Mouse (Mus musculus): Measurements from ENCODE around the gene Heg1. TPM values are rescaled to one million over a fixed set of nuclear protein-coding genes. Genes with fewer than 3 reads are reported as not detected.

Gene Heg1
- polyA plus RNA-seq, 1 experiment from 2014 or later = 22.1 TPM

GRCm38 (mm10) chr16:33723241-33723640 is 39.1 kb downstream of the Heg1 start:
- Histone ChIP-seq H3K4me3 (replicated peaks) (no peak overlapping the region), H3K4me2 (no peak overlapping the region), H3K9me3 (no peaks in the 10 kb centered on the region), H3K9ac (no peak overlapping the region), H3K27me3 (replicated peaks) (no peaks in the 10 kb centered on the region), H3K27ac (no peak overlapping the region), H3K36me3 (peaks cover 16% of the 10 kb centered on the region; the same call in 1 of the 2 replicates), H3K4me1 (no peaks in the 10 kb centered on the region)
- no peak for ATAC-seq (ENCODE audit: insufficient read depth, low FRiP score, low read depth)
- 92% methylated on average over 2 of the region's 2 CpGs for WGBS

- Histone ChIP-seq H3K36me3 (peaks cover 16% of the 10 kb centered on the region; the same call in 1 of the 2 replicates), H3K27me3 (replicated peaks) (no peaks in the 10 kb centered on the region), H3K4me3 (replicated peaks) (no peak overlapping the region), H3K9me3 (no peaks in the 10 kb centered on the region), H3K4me1 (no peaks in the 10 kb centered on the region), H3K4me2 (no peak overlapping the region), H3K9ac (no peak overlapping the region), H3K27ac (no peak overlapping the region)
- no peak for ATAC-seq (ENCODE audit: insufficient read depth, low FRiP score, low read depth)
- WGBS = 97% methylated on average over 3 of the region's 3 CpGs
These were observed 39.8 kb downstream of the Heg1 start for GRCm38 (mm10) chr16:33723983-33724382.

- Histone ChIP-seq H3K36me3 (peaks cover 14% of the 10 kb centered on the region; the same call in 1 of the 2 replicates), H3K9me3 (no peaks in the 10 kb centered on the region), H3K4me3 (replicated peaks) (no peak overlapping the region), H3K4me1 (no peaks in the 10 kb centered on the region), H3K4me2 (no peak overlapping the region), H3K27me3 (replicated peaks) (no peaks in the 10 kb centered on the region), H3K27ac (no peak overlapping the region), H3K9ac (no peak overlapping the region)
- ATAC-seq (ENCODE audit: insufficient read depth, low FRiP score, low read depth) = no peak
- WGBS = 94% methylated on average over 17 of the region's 17 CpGs
These were observed 42.1 kb downstream of the Heg1 start for GRCm38 (mm10) chr16:33726261-33726660.

GRCm38 (mm10) chr16:33726892-33727291 is 42.7 kb downstream of the Heg1 start:
- WGBS = 89% methylated on average over 7 of the region's 7 CpGs

GRCm38 (mm10) chr16:33728427-33728826 is 44.3 kb downstream of the Heg1 start:
- no peaks in the 10 kb centered on the region for H3K27me3 ChIP-seq (replicated peaks)
- H3K9ac ChIP-seq = no peak overlapping the region
- H3K4me1 ChIP-seq = no peaks in the 10 kb centered on the region
- WGBS = 76% methylated on average over 13 of the region's 13 CpGs
- no peak overlapping the region for H3K27ac ChIP-seq
- H3K9me3 ChIP-seq = no peaks in the 10 kb centered on the region
- no peak overlapping the region for H3K4me2 ChIP-seq
- H3K4me3 ChIP-seq (replicated peaks) = no peak overlapping the region
- no peak for ATAC-seq (ENCODE audit: insufficient read depth, low FRiP score, low read depth)
- H3K36me3 ChIP-seq = peaks cover 6% of the 10 kb centered on the region; the same call in 1 of the 2 replicates

More at GRCm38 (mm10) chr16:33726892-33727291, 42.7 kb downstream of the Heg1 start:
- no peak overlapping the region for H3K27ac ChIP-seq
- no peaks in the 10 kb centered on the region for H3K4me1 ChIP-seq
- H3K36me3 ChIP-seq = peaks cover 11% of the 10 kb centered on the region; the same call in 1 of the 2 replicates
- no peak overlapping the region for H3K4me2 ChIP-seq
- H3K27me3 ChIP-seq (replicated peaks) = no peaks in the 10 kb centered on the region
- H3K9me3 ChIP-seq = no peaks in the 10 kb centered on the region
- H3K9ac ChIP-seq = no peak overlapping the region
- no peak overlapping the region for H3K4me3 ChIP-seq (replicated peaks)
- no peak for ATAC-seq (ENCODE audit: insufficient read depth, low FRiP score, low read depth)

GRCm38 (mm10) chr16:33731291-33731690 is 47.1 kb downstream of the Heg1 start:
- H3K27me3 ChIP-seq (replicated peaks) = no peaks in the 10 kb centered on the region
- no peak for ATAC-seq (ENCODE audit: insufficient read depth, low FRiP score, low read depth)
- no peaks in the 10 kb centered on the region for H3K9me3 ChIP-seq
- H3K4me1 ChIP-seq = 0 out of 2 replicates have a peak, but pooled peaks cover 5% of the 10 kb centered on the region
- no peaks in the 10 kb centered on the region; the same call in 1 of the 2 replicates for H3K36me3 ChIP-seq
- no peak overlapping the region for H3K4me2 ChIP-seq
- H3K9ac ChIP-seq = no peak overlapping the region
- H3K27ac ChIP-seq = no peak overlapping the region
- 90% methylated on average over 12 of the region's 12 CpGs for WGBS
- no peak overlapping the region for H3K4me3 ChIP-seq (replicated peaks)

GRCm38 (mm10) chr16:33732237-33732749 is 48.1 kb downstream of the Heg1 start:
- WGBS = 76% methylated on average over 6 of the region's 6 CpGs
- no peak overlapping the region for H3K4me3 ChIP-seq (replicated peaks)
- H3K27ac ChIP-seq = no peak overlapping the region
- H3K4me2 ChIP-seq = no peak overlapping the region
- no peaks in the 10 kb centered on the region for H3K36me3 ChIP-seq
- ATAC-seq (ENCODE audit: insufficient read depth, low FRiP score, low read depth) = no peak
- no peak overlapping the region for H3K9ac ChIP-seq
- 0 out of 2 replicates have a peak, but pooled peaks cover 5% of the 10 kb centered on the region for H3K4me1 ChIP-seq
- no peaks in the 10 kb centered on the region for H3K27me3 ChIP-seq (replicated peaks)
- no peaks in the 10 kb centered on the region for H3K9me3 ChIP-seq

GRCm38 (mm10) chr16:33732846-33733580 is 48.8 kb downstream of the Heg1 start:
- no peak overlapping the region for H3K27ac ChIP-seq
- no peaks in the 10 kb centered on the region for H3K27me3 ChIP-seq (replicated peaks)
- no peak for ATAC-seq (ENCODE audit: insufficient read depth, low FRiP score, low read depth)
- WGBS = 74% methylated on average over 15 of the region's 15 CpGs
- 0 out of 2 replicates have a peak, but pooled peaks cover 5% of the 10 kb centered on the region for H3K4me1 ChIP-seq
- H3K4me2 ChIP-seq = no peak overlapping the region
- no peak overlapping the region for H3K4me3 ChIP-seq (replicated peaks)
- no peaks in the 10 kb centered on the region for H3K36me3 ChIP-seq
- no peaks in the 10 kb centered on the region for H3K9me3 ChIP-seq
- no peak overlapping the region for H3K9ac ChIP-seq

GRCm38 (mm10) chr16:33733864-33734263 is 49.7 kb downstream of the Heg1 start:
- Histone ChIP-seq H3K4me3 (replicated peaks) (no peak overlapping the region), H3K36me3 (no peaks in the 10 kb centered on the region), H3K27ac (no peak overlapping the region), H3K4me1 (0 out of 2 replicates have a peak, but pooled peaks cover 5% of the 10 kb centered on the region), H3K4me2 (no peak overlapping the region), H3K27me3 (replicated peaks) (no peaks in the 10 kb centered on the region), H3K9ac (no peak overlapping the region), H3K9me3 (no peaks in the 10 kb centered on the region)
- whole genome bisulfite sequencing = 92% methylated on average over 6 of the region's 6 CpGs
- no peak for ATAC-seq (ENCODE audit: insufficient read depth, low FRiP score, low read depth)

- WGBS = 49% methylated on average over 10 of the region's 10 CpGs
- no peak overlapping the region for H3K9ac ChIP-seq
- 0 out of 2 replicates have a peak overlapping the region, but pooled peaks have one; percentile 26 for H3K27ac ChIP-seq
- no peaks in the 10 kb centered on the region for H3K9me3 ChIP-seq
- no peak overlapping the region for H3K4me2 ChIP-seq
- no peak for ATAC-seq (ENCODE audit: insufficient read depth, low FRiP score, low read depth)
- no peaks in the 10 kb centered on the region for H3K27me3 ChIP-seq (replicated peaks)
- H3K4me3 ChIP-seq (replicated peaks) = no peak overlapping the region
- H3K36me3 ChIP-seq = no peaks in the 10 kb centered on the region
- 0 out of 2 replicates have a peak, but pooled peaks cover 5% of the 10 kb centered on the region for H3K4me1 ChIP-seq
These were observed 50.4 kb downstream of the Heg1 start for GRCm38 (mm10) chr16:33734545-33734944.

- WGBS = 74% methylated on average over 5 of the region's 5 CpGs
These were observed 51.1 kb downstream of the Heg1 start for GRCm38 (mm10) chr16:33735238-33735637.

GRCm38 (mm10) chr16:33735791-33736190 is 51.6 kb downstream of the Heg1 start:
- no peaks in the 10 kb centered on the region for H3K9me3 ChIP-seq

More at GRCm38 (mm10) chr16:33735238-33735637, 51.1 kb downstream of the Heg1 start:
- Histone ChIP-seq H3K9ac (no peak overlapping the region), H3K4me3 (replicated peaks) (no peak overlapping the region), H3K36me3 (no peaks in the 10 kb centered on the region), H3K4me2 (no peak overlapping the region), H3K27ac (no peak overlapping the region), H3K9me3 (no peaks in the 10 kb centered on the region), H3K4me1 (0 out of 2 replicates have a peak, but pooled peaks cover 5% of the 10 kb centered on the region), H3K27me3 (replicated peaks) (no peaks in the 10 kb centered on the region)
- ATAC-seq (ENCODE audit: insufficient read depth, low FRiP score, low read depth) = no peak

More at GRCm38 (mm10) chr16:33735791-33736190, 51.6 kb downstream of the Heg1 start:
- H3K36me3 ChIP-seq = no peaks in the 10 kb centered on the region
- no peak overlapping the region for H3K4me3 ChIP-seq (replicated peaks)
- no peak overlapping the region for H3K4me2 ChIP-seq
- no peak overlapping the region for H3K27ac ChIP-seq
- no peak overlapping the region for H3K9ac ChIP-seq
- 0 out of 2 replicates have a peak, but pooled peaks cover 5% of the 10 kb centered on the region for H3K4me1 ChIP-seq
- 69% methylated on average over 5 of the region's 5 CpGs for WGBS
- ATAC-seq (ENCODE audit: insufficient read depth, low FRiP score, low read depth) = no peak
- H3K27me3 ChIP-seq (replicated peaks) = no peaks in the 10 kb centered on the region

All from stomach, embryonic 15.5 days (tissue).